Mouse (Mus musculus) olfactory bulb, adult 2 months (tissue): Measurements from ENCODE around the gene Pfkm.

Experiments
- CTCF ChIP-seq: fragments of 200-500 bp; IDR thresholded peaks from 2 replicates; pipeline ENCODE4 v1.5.1; 2012; ENCODE audit warnings: low read depth, mild to moderate bottlenecking, low read length, moderate library complexity; ENCODE audit not compliant: insufficient read depth
- POLR2A ChIP-seq: fragments of 200-500 bp; IDR thresholded peaks from 2 replicates; pipeline ENCODE4 v1.6.1; 2012; ENCODE audit warnings: mild to moderate bottlenecking, low read depth, low read length, moderate library complexity; ENCODE audit not compliant: insufficient read depth

DNA sequence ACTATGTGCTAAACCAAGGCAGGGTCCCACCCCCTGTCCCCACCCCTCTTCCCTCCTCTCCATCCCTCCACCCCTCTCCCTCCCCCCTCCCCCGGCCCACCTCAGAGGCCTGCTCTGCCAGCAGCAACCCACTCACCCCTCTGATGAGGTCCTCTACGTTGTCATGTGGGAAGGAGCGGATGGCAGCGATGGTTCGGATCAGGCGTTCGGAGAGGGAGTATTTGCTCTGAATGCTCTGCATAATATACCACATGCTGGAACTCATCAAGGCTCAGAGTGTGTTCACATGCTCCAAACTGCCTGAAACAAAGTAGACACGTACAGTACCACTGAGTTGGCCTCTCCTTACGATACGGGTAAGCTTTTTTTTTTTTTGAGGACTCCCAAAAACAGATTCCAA, 50.1 kb downstream of the Pfkm start:
- TF ChIP-seq POLR2A (no peak), CTCF (no peak)
